Mouse (Mus musculus): ENCODE measurements around the gene Slc29a2. TPM values are rescaled to one million over a fixed set of nuclear protein-coding genes. Genes with fewer than 3 reads are reported as not detected.

Slc29a2 gene
- total and polyA plus RNA-seq, 3 experiments = 2.1 to 6.6 (median 4.2) TPM

DNA sequence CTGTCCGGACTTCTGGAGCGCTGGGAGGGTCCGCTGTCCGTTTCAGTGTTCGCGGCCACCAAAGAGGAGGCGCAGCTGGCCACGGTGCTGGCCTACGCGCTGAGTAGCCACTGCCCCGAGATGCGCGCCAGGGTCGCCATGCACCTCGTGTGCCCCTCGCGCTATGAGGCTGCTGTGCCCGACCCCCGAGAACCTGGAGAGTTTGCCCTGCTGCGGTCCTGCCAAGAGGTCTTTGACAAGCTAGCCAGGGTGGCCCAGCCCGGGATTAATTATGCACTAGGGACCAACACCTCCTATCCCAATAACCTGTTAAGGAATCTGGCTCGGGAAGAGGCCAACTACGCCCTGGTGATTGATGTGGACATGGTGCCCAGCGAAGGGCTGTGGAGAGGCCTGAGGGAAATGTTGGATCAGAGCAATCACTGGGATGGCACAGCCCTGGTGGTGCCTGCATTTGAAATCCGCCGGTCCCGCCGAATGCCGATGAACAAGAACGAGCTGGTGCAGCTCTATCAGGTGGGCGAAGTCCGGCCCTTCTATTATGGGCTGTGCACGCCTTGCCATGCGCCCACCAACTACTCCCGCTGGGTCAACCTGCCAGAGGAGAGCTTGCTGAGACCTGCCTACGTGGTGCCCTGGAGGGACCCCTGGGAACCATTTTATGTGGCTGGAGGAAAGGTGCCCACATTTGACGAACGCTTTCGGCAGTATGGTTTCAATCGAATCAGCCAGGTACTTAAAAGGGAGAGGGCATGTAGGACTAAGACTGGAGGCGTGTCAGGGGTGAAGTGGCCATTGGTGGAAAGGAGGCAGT lies 15.8 kb downstream of the Slc29a2 start:
- Histone ChIP-seq H3K79me2 (replicated peaks; ENCODE audit: control insufficient read depth, extremely low read depth, insufficient read depth, poor library complexity, severe bottlenecking) (peaks cover 11% of the 10 kb centered on the region), H3K9ac (ENCODE audit: insufficient read depth, low read depth) (peak overlapping the region; percentile 41), H3K27me3 (replicated peaks) (peaks cover 7% of the 10 kb centered on the region), H3K9me3 (replicated peaks; ENCODE audit: low read length) (no peaks in the 10 kb centered on the region), H3K4me3 (replicated peaks in 1 of 3; ENCODE audit: low read depth in 2 of 3, low read length in 2 of 3, poor library complexity in 1 of 3) (peak overlapping the region; percentile 69 to 86 (median 79)), H3K4me2 (ENCODE audit: insufficient read depth, low read depth, poor library complexity, severe bottlenecking) (peak overlapping the region; percentile 75), H3K36me3 (replicated peaks in 1 of 2; ENCODE audit: control insufficient read depth in 1 of 2, insufficient read depth in 1 of 2, low read length in 1 of 2) (peaks cover 3 to 18% of the 10 kb centered on the region in 2 experiments), H3K27ac (ENCODE audit: insufficient read depth, low read depth) (no peak overlapping the region), H3K4me1 (ENCODE audit: control insufficient read depth in 1 of 2, insufficient read depth in 2 of 2) (peaks cover 12 to 40% of the 10 kb centered on the region in 2 experiments)
- no peak for DNase-seq (ENCODE audit: extremely low read depth)
- TF ChIP-seq CTCF (conservative IDR thresholded peaks at IDR 0.05 in 1 of 2, IDR thresholded peaks at IDR 0.05 in 1 of 2; ENCODE audit: low read depth in 2 of 2, low read length in 2 of 2) (no peak), HCFC1 (IDR thresholded peaks at IDR 0.05; ENCODE audit: low read depth, low read length) (no peak), USF2 (conservative IDR thresholded peaks at IDR 0.05; ENCODE audit: low read depth, low read length) (no peak), POLR2A (IDR thresholded peaks at IDR 0.05; ENCODE audit: low read depth, low read length) (no peak), GABPA (IDR thresholded peaks at IDR 0.05; ENCODE audit: insufficient replicate concordance, low read depth, low read length) (no peak), RCOR1 (conservative IDR thresholded peaks at IDR 0.05; ENCODE audit: low read depth, low read length) (no peak), JUND (conservative IDR thresholded peaks at IDR 0.05; ENCODE audit: low read depth, low read length) (no peak), BHLHE40 (IDR thresholded peaks at IDR 0.05; ENCODE audit: low read depth, low read length) (no peak)
- in situ Hi-C loops (cut with MboI; ENCODE audit: low pct_ligation_motif_present, low pct_unique_long_range_greater_than_20kb, low sequenced_read_pairs) (loop anchor here (5.0 kb wide), 1 partner anchor 48 kb away; the partner anchor contains the start of genes Tmem151a and Yif1a), dilution Hi-C loops (cut with MboI; ENCODE audit: extremely low pct_ligation_motif_present, extremely low pct_unique_long_range_greater_than_20kb, low sequenced_read_pairs) (no loop called here)

DNA sequence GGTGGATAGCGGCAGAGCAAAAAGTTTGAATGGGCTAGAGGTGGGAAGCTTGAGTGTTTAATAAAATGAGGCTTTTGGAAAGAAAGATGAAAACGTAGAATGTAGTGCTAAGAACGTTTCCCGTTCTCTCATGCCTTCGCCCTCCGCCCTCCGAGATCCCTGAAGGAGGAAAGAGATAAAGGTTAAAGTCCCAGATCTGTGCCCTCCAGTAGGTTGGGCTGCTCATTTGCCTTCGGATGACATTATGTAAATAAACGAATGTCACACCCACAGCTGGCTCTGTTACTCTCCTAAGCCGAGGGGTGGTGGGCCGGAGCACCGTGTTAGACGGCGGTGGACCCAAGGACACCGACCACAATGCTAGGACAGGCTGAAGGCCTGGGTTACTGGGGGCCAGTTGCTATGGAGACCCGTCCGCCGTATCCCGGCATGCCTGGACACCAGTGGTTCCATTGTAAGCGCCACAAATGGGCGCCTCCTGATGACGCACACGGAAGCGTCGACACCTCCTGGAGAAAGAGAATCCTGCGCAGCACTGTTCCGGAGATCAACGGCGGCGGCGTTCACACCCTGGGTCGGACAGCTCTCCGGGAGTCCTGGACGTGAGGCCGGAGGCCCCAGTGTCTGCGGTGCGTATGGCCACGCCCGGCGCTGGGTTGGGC lies 17.3 kb downstream of the Slc29a2 start, which contains the start of gene Brms1:
TSS of gene Brms1 (plus strand) at position 493 of the 662 bp plus-strand sequence.
- DNase-seq (ENCODE audit: extremely low read depth) = peak; percentile 94
- no peak for TF ChIP-seq E2F4 (IDR thresholded peaks at IDR 0.05; ENCODE audit: insufficient replicate concordance, low read depth, low read length)
- peak; percentile 99 for TF ChIP-seq ELF1 (IDR thresholded peaks at IDR 0.05; ENCODE audit: low read depth, low read length)
- no peak for TF ChIP-seq USF1 (IDR thresholded peaks at IDR 0.05; ENCODE audit: low read depth, low read length)
- TF ChIP-seq JUND (conservative IDR thresholded peaks at IDR 0.05; ENCODE audit: low read depth, low read length) = no peak
- peak; percentile 98 for TF ChIP-seq SIN3A (IDR thresholded peaks at IDR 0.05; ENCODE audit: low read length)
- peak; percentile 75 for TF ChIP-seq NRF1 (IDR thresholded peaks at IDR 0.05; ENCODE audit: low read depth, low read length)
- no peak for TF ChIP-seq JUN (IDR thresholded peaks at IDR 0.05; ENCODE audit: insufficient read depth, low read depth, low read length)
- TF ChIP-seq MXI1 (IDR thresholded peaks at IDR 0.05; ENCODE audit: low read depth, low read length) = peak; percentile 96
- TF ChIP-seq GABPA (IDR thresholded peaks at IDR 0.05; ENCODE audit: insufficient replicate concordance, low read depth, low read length) = no peak; the same call in 1 of the 2 replicates
- no peak for TF ChIP-seq CHD1 (IDR thresholded peaks at IDR 0.05; ENCODE audit: low read depth, low read length)
- no peak for TF ChIP-seq PAX5 (IDR thresholded peaks at IDR 0.05; ENCODE audit: low read length)
- TF ChIP-seq MAX (IDR thresholded peaks at IDR 0.05; ENCODE audit: low read length) = no peak
- TF ChIP-seq ZC3H11A (IDR thresholded peaks at IDR 0.05; ENCODE audit: low read depth, low read length) = no peak
- peak; percentile 49; the same call in 1 of the 2 replicates for TF ChIP-seq NELFE (IDR thresholded peaks at IDR 0.05; ENCODE audit: low read depth, low read length)
- TF ChIP-seq MAFK (IDR thresholded peaks at IDR 0.05; ENCODE audit: insufficient replicate concordance, low read length) = no peak
- no peak for TF ChIP-seq SMC3 (IDR thresholded peaks at IDR 0.05; ENCODE audit: low read depth, low read length)
- TF ChIP-seq CTCF (conservative IDR thresholded peaks at IDR 0.05 in 1 of 2, IDR thresholded peaks at IDR 0.05 in 1 of 2; ENCODE audit: low read depth in 2 of 2, low read length in 2 of 2) = no peak
- no peak for TF ChIP-seq MYC (IDR thresholded peaks at IDR 0.05; ENCODE audit: low read depth, low read length)
- 0 out of 2 replicates have a peak, but pooled peaks have one; percentile 36 for TF ChIP-seq TBP (conservative IDR thresholded peaks at IDR 0.05; ENCODE audit: low read depth, low read length)
- no peak for TF ChIP-seq EP300 (IDR thresholded peaks at IDR 0.05; ENCODE audit: low read length)
- TF ChIP-seq IRF4 (IDR thresholded peaks at IDR 0.05; ENCODE audit: low read depth, low read length) = 0 out of 2 replicates have a peak, but pooled peaks have one; percentile 22
- TF ChIP-seq ZKSCAN1 (IDR thresholded peaks at IDR 0.05; ENCODE audit: borderline replicate concordance, low read depth, low read length) = no peak
- peak; percentile 94 for TF ChIP-seq HCFC1 (IDR thresholded peaks at IDR 0.05; ENCODE audit: low read depth, low read length)
- no peak for TF ChIP-seq ZMIZ1 (IDR thresholded peaks at IDR 0.05; ENCODE audit: low read depth, low read length)
- no peak for TF ChIP-seq ZNF384 (IDR thresholded peaks at IDR 0.05; ENCODE audit: low read depth, low read length)

More for the DNA sequence above, 17.3 kb downstream of the Slc29a2 start, which contains the start of gene Brms1:
- Histone ChIP-seq H3K27ac (ENCODE audit: insufficient read depth, low read depth) (peak within 1 kb of the TSS; percentile 18), H3K4me1 (ENCODE audit: control insufficient read depth in 1 of 2, insufficient read depth in 2 of 2) (peaks cover 12 to 40% of the 10 kb centered on the region in 2 experiments), H3K36me3 (replicated peaks in 1 of 2; ENCODE audit: control insufficient read depth in 1 of 2, insufficient read depth in 1 of 2, low read length in 1 of 2) (peaks cover 9 to 30% of the 10 kb centered on the region in 2 experiments), H3K79me2 (replicated peaks; ENCODE audit: control insufficient read depth, extremely low read depth, insufficient read depth, poor library complexity, severe bottlenecking) (peaks cover 11% of the 10 kb centered on the region), H3K27me3 (replicated peaks) (peaks cover 3% of the 10 kb centered on the region), H3K4me3 (replicated peaks in 1 of 3; ENCODE audit: low read depth in 2 of 3, low read length in 2 of 3, poor library complexity in 1 of 3) (peak within 1 kb of the TSS; percentile 72 to 95 (median 93)), H3K9me3 (replicated peaks; ENCODE audit: low read length) (no peaks in the 10 kb centered on the region), H3K9ac (ENCODE audit: insufficient read depth, low read depth) (peak within 1 kb of the TSS; percentile 73), H3K4me2 (ENCODE audit: insufficient read depth, low read depth, poor library complexity, severe bottlenecking) (peak within 1 kb of the TSS; percentile 89)
- in situ Hi-C loops (cut with MboI; ENCODE audit: low pct_ligation_motif_present, low pct_unique_long_range_greater_than_20kb, low sequenced_read_pairs) (loop anchor here (5.0 kb wide), 1 partner anchor 46 kb away; the partner anchor contains the start of genes Tmem151a and Yif1a), dilution Hi-C loops (cut with MboI; ENCODE audit: extremely low pct_ligation_motif_present, extremely low pct_unique_long_range_greater_than_20kb, low sequenced_read_pairs) (no loop called here)
